Mouse (Mus musculus): Measurements from ENCODE around the gene Synpo2.
A peak's percentile ranks its signal among the peaks of the same experiment; 100 is the strongest.

The Synpo2 gene

DNA sequence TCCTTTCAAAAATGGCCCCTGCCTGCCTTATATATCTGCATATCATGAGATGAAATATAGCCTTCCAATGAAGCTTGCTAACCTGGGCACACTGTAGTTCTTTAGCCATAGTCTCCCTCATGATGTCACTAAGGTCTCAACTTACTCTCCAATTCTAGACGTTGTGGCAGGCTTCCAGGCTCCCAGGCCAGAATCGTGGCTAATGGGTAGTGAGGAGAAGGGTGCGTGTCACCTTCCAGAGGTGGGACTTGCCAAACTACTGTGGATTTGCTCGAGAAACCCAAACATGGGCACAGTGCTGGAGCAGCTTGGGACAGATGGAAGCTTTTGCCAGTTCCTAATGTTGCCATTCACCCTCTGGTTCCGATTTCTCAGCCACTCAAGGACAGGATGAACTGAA lies 69.5 kb downstream of the Synpo2 start:
- DNase-seq (ENCODE audit: low read depth, low spot score), result no peak

- no peak for DNase-seq (ENCODE audit: low read depth, low spot score)
These were observed 71.8 kb downstream of the Synpo2 start for GRCm38 (mm10) chr3:123164183-123164582.

DNA sequence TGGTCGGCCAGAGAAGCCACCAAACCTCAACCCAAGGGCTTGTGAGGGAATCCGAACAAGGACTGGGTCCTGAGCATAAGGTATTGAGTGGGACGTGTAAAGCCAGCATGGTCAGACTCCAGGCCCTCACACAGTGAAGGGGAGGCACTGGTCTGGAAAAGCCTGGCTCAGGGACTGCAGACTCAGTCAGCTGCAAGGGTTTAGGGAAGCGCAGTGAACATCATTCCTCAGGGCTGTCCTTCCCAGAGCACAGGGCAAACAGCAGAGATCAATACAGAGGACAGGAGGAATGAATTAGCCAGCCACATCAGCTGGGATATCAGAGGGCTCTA lies 72.8 kb downstream of the Synpo2 start:
- no peak for DNase-seq (ENCODE audit: low read depth, low spot score)

DNA sequence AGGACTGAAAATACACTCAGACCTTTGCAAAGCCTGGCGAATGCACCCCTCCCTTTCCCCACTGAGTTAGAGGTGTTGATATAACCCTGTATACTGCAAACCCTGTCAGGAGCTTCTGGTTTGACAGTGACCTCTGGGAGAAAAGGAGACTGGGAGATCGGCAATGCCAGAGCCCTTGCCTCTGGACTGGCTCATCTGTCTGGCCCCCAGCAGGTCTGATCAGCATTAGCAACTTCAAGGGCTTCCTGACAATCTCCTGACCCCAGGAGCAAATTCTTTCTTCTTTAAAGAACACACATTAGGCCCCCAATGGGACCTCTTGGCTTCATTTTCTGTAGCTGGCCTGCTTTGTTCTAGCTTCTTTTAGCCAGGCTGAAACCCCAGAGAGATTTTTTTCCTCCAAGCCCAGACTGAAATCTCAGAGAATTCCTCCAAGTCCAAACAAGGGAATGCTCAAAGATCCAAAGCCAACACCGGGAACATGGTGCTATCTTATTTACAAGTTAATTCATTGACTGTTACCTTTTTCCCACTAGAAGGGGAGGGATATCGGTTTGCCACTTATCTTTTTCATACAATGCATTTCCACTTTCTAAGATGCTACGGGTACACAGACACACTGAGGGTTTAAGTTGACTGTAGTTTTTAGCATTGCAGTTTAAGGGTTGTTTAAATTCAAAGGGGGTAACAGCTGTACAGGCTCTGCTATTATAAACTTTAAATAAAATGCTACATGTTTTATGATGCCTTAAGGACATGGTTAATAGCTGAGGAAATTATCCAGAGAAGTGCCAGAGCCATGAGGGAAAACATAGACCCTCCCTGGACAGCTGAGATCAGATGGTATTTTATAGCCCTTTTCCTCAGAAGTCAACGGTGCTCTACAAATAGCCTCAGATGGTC lies 73.4 kb downstream of the Synpo2 start:
- no peak for DNase-seq (ENCODE audit: low read depth, low spot score)

DNA sequence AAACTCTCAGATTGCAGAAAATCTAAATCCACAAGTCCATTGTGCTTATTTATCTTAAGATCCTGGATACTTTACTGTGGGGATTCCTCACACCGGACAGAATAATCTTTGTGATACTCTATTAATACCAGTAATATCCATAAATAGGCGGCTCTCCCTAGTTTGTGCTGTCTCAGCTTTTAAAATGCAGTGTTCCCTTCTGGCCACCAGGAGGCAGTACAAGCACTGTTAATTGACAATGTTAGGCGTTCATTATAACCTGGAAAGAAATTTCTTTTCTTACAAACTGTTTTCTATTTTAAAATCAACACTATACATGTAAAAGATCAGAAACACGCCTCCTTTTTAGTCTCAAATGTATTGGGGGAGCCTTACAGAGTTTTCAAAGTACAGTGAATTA lies 75.2 kb downstream of the Synpo2 start:
- DNase-seq (ENCODE audit: low read depth, low spot score), result peak; percentile 70

- peak; percentile 42 for DNase-seq (ENCODE audit: low read depth, low spot score)
These were observed 76.7 kb downstream of the Synpo2 start for GRCm38 (mm10) chr3:123159139-123159824.

- DNase-seq (ENCODE audit: low read depth, low spot score), result peak; percentile 9
These were observed 77.4 kb downstream of the Synpo2 start for GRCm38 (mm10) chr3:123158579-123158978.

GRCm38 (mm10) chr3:123153337-123153736 lies 82.6 kb downstream of the Synpo2 start:
- DNase-seq (ENCODE audit: low read depth, low spot score), result no peak

DNA sequence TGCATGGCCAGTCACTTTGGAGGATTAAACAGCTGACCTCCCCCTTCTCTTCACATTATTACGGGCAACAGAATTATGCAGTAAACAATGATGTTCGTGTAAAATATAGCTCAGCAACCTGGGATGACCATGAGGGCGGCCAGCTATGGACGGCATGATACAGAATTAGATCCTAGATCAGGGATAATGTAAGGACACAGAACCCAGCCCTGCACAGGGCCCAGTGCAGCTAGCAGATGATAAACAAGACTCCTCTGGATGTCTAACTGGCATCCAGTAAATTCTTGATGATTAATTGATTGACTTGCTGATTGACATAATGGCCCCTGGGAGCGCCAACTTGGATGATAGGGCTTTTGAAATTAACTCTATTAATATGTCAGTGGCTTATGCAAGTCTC lies 83.0 kb downstream of the Synpo2 start:
- DNase-seq (ENCODE audit: low read depth, low spot score), result no peak

- no peak for DNase-seq (ENCODE audit: low read depth, low spot score)
These were observed 85.3 kb downstream of the Synpo2 start for GRCm38 (mm10) chr3:123150523-123151135.

DNA sequence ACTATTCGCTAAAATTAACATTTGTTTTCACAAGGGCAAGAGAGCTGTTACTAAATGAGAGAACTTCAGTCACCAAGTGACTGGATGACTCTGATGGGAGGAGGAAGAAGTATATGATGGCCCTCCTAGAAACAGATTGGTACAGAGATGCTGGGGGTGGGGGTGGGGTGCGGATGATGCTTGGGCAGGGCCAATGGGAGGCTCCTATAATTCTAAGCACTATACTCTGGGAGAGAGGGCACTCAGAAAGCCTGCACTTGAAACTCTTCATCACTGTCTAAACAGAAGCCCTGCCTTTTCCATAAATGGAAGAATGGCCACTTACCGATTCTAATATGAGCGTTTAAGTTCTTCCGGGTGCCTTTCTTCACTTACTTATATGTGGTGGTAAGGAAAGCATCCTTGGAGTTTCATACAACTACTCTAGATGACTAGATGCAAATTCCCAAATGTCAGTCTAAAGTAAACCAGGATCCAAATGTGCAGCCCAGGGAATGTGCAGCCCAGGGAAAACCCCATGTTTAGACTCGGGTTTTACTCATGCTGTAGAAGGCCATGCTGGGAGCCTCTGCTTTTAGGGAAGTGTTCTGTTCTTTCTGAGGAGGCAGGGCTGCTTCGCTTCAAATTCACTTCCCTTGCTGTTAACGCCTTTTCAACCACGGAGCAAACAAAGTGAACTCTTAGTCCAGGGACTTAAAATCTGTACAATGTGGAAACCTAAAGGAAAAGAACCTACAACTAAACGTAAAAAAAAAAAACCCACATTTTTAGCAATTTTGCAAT lies 86.4 kb downstream of the Synpo2 start:
- DNase-seq (ENCODE audit: low read depth, low spot score), result no peak

DNA sequence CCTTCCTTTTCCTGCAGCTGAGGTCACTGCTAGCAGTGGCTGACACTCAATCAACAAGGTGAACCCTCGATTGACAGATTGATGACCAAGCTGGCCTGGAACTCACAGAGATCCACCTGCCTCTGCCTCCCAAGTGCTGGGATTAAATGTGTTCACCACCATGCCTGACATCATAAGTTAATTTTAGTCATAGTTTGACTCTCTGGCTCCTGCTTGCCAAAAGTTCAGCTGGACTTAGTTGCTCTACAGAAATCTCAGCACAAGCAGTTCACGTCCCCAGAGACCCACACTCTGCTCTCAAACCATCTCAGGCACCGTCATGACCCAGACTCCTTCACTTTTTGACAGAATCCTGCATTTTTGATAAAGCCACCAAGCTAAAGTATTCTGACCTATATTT lies 87.3 kb downstream of the Synpo2 start:
- no peak for DNase-seq (ENCODE audit: low read depth, low spot score)

- DNase-seq (ENCODE audit: low read depth, low spot score), result no peak
These were observed 89.4 kb downstream of the Synpo2 start for GRCm38 (mm10) chr3:123146557-123146956.

DNA sequence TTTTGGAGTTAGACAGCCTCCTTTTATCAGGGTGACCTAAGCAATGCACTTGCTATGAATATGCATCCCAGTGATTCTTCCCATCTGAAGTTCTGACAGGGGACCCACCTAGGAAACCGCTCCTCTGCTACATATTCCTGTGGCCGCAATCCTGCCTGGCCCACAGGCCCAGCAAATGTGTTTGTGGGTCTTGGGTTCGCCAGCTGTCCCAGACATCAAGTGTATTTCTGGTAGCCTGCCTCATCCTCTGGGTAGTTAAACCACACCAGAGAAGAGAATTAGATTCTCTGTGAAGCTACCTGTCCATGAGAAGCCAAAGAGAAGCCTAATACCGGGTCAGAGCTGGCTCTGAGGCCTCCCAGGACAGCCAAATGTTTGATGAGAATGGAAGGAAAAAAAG lies 90.0 kb downstream of the Synpo2 start:
- DNase-seq (ENCODE audit: low read depth, low spot score), result no peak

- DNase-seq (ENCODE audit: low read depth, low spot score), result no peak
These were observed 92.5 kb downstream of the Synpo2 start for GRCm38 (mm10) chr3:123143412-123143811.

DNA sequence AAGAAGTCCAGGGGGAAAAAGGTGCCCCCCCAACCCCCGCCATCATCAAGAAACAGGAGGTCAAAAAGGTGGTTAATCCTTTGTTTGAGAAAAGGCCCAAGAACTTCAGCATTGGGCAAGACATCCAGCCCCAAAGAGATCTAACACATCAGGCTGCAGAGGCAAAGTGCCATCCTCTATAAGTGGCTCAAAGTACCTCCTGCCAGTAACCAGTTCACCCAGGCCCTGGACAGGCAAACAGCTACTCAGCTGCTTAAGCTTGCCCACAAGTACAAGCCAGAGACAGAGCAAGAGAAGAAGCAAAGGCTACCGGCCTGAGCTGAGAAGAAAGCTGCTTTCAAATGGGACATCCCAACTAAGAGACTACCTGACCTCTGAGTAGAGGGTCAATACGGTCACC lies 93.7 kb downstream of the Synpo2 start:
- DNase-seq (ENCODE audit: low read depth, low spot score), result no peak

DNA sequence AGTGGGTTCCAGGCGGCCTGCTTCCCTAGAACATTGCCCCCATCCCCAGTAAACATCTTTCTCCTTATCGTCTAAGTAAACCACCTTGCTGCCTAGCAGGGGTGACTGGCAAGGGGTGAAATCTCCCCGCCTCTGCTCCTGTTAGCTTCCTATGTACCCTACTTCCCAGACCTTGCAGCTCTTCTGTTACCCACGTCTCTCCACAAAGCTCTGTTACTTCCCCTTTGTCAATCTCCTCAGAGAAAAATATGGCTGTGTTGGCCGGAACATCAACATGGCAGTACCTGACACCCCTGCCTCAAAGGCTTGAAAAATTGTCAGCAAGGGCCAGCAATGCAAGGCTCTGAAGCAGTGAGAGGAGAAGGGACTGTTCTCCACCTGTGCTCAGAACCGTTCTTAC lies 94.9 kb downstream of the Synpo2 start:
- no peak for DNase-seq (ENCODE audit: low read depth, low spot score)

GRCm38 (mm10) chr3:123140134-123140533 lies 95.8 kb downstream of the Synpo2 start:
- DNase-seq (ENCODE audit: low read depth, low spot score), result no peak

DNA sequence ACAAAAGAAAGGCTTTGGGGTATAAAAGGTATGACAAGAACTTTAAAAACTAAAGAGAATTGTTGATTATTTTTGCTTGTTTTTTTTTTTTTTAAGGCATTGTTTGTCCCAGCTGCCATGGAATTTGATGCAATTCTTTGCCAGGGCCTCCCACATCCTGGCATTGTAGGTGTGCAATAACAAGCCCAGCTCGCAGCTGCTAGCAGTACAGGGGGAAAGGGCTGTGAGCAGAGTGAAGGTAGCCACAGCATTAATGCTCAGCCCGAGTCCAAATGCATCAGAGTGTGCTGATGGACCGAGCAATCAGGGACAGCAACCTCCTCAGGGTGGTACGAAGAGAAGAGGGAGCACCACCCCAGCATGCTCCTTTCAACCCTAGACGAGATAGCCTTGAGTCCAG lies 96.3 kb downstream of the Synpo2 start:
- DNase-seq (ENCODE audit: low read depth, low spot score), result no peak

DNA sequence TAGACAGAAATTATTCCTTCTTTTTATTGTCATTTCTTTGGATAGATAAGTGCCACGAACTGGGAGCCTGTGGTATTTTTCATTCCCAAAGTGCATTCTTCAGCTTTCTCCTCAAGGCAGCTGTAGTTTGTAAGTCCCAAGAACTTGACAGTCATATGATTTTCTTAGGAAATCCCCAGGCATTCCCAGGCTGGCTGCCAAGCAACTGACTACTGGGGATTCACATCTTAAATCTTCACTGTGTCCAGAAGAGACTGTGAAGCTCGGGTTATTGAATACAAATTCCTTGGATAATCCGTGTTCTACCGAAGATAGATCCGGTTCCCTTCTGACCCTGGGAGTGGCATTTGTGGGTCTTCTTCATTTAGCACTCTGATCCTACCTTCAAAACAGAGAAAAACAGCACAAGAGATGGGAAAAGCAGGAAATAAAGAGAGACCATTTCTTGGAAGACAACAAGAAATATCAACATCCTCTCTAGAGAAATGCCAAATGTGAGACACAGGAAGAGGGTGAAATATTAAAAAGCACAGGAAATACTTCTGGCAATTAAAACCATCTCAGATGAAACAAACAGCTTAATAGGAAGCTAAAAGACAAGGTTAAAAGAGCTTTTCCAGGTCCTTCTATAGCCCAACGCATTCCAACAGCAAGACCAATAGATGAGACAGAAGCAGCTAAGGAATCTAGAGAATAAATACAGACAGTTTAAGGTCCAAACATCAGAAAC lies 97.5 kb downstream of the Synpo2 start:
- DNase-seq (ENCODE audit: low read depth, low spot score), result no peak

GRCm38 (mm10) chr3:123132101-123132500 lies 103.8 kb downstream of the Synpo2 start:
- DNase-seq (ENCODE audit: low read depth, low spot score), result no peak
